Mouse (Mus musculus) embryonic facial prominence, embryonic 11.5 days (tissue): ENCODE results near the gene Sh2d2a. TPM values are rescaled to one million over a fixed set of nuclear protein-coding genes. Genes with fewer than 3 reads are reported as not detected.

ENCODE experiments used
- ATAC-seq: fragments of 200-750 bp; cut with Nextera tagmentation; replicated peaks from 2 replicates; pipeline ENCODE4 v1.8.0; 2017; ENCODE audit warnings: low read depth; ENCODE audit not compliant: insufficient number of reproducible peaks, low FRiP score, low TSS enrichment
- DNase-seq: peaks from one replicate; pipeline ENCODE4 v3.0.0-alpha.2; 2015; ENCODE audit warnings: low spot score
- H3K27ac ChIP-seq: fragments of 300-500 bp; sonication (generic); replicated peaks from 2 replicates; pipeline ENCODE4 v1.5.1; 2014; ENCODE audit warnings: mild to moderate bottlenecking, low read depth, low read length, control low read depth
- H3K27me3 ChIP-seq: fragments of 300-500 bp; sonication (generic); 2 replicates; pipeline ENCODE4 v1.6.1; 2014; ENCODE audit warnings: mild to moderate bottlenecking, low read length, moderate library complexity, mixed read lengths; ENCODE audit not compliant: control insufficient read depth, insufficient read depth
- H3K36me3 ChIP-seq: fragments of 300-500 bp; sonication (generic); replicated peaks from 2 replicates; pipeline ENCODE4 v1.6.1; 2014; ENCODE audit warnings: low read depth, mild to moderate bottlenecking, low read length, moderate library complexity, mixed read lengths; ENCODE audit not compliant: control insufficient read depth, insufficient read depth
- H3K4me1 ChIP-seq: fragments of 300-500 bp; sonication (generic); 2 replicates; pipeline ENCODE4 v1.6.1; 2014; ENCODE audit warnings: low read length, mixed read lengths; ENCODE audit not compliant: control insufficient read depth, insufficient read depth
- H3K4me2 ChIP-seq: fragments of 300-500 bp; sonication (generic); 2 replicates; pipeline ENCODE4 v1.6.1; 2014; ENCODE audit warnings: low read depth, mild to moderate bottlenecking, control low read depth, low read length, moderate library complexity
- H3K4me3 ChIP-seq: fragments of 300-500 bp; sonication (generic); 2 replicates; pipeline ENCODE4 v1.5.1; 2014; ENCODE audit warnings: low read depth, low read length, control low read depth
- H3K9ac ChIP-seq: fragments of 300-500 bp; sonication (generic); replicated peaks from 2 replicates; pipeline ENCODE4 v1.6.1; 2014; ENCODE audit warnings: mild to moderate bottlenecking, control low read depth, low read length
- H3K9me3 ChIP-seq: fragments of 300-500 bp; sonication (generic); replicated peaks from 2 replicates; pipeline ENCODE4 v1.6.1; 2016; ENCODE audit warnings: mild to moderate bottlenecking, low read length, inconsistent platforms, mixed read lengths; ENCODE audit not compliant: control insufficient read depth
- WGBS: fragments of 180-500 bp; shearing (Covaris S2); extraction: QIAGEN DNeasy Blood & Tissue Kit; methylation state at CpG from one replicate; pipeline ENCODE4 v1.1.7; 2014; 5-methylcytosine and 5-hydroxymethylcytosine counted together
- polyA plus RNA-seq: library from polyadenylated mRNA; unstranded; fragments of >200 nt; fragmentation: Nextera tagmentation; extraction: Ambion mirVana; gene quantifications from 2 replicates; pipeline ENCODE4 v1.2.1, GENCODE M21; 2014

The Sh2d2a gene
- polyA plus RNA-seq, result not detected in 2 replicates

GRCm38 (mm10) chr3:87846650-87847110 lies at the start of gene Sh2d2a:
Sh2d2a (plus strand) TSS chr3:87846755.
- no peak for ATAC-seq
- no peak within 1 kb of the TSS for H3K9ac ChIP-seq
- no peak within 1 kb of the TSS for H3K4me3 ChIP-seq
- H3K4me1 ChIP-seq, result no peaks in the 10 kb centered on the region
- H3K27me3 ChIP-seq, result no peaks in the 10 kb centered on the region
- 67% methylated on average over 7 of the region's 7 CpGs for WGBS
- DNase-seq, result no peak
- H3K36me3 ChIP-seq, result no peaks in the 10 kb centered on the region
- no peak within 1 kb of the TSS for H3K27ac ChIP-seq
- no peaks in the 10 kb centered on the region for H3K9me3 ChIP-seq
- no peak within 1 kb of the TSS for H3K4me2 ChIP-seq

GRCm38 (mm10) chr3:87801681-87802080 lies 44.9 kb upstream of the Sh2d2a start:
- Histone ChIP-seq H3K36me3 (no peaks in the 10 kb centered on the region), H3K27ac (no peak overlapping the region), H3K27me3 (peaks cover 51% of the 10 kb centered on the region), H3K9me3 (no peaks in the 10 kb centered on the region), H3K4me3 (no peak overlapping the region), H3K4me1 (peaks cover 6% of the 10 kb centered on the region; the same call in 1 of the 2 replicates), H3K9ac (no peak overlapping the region), H3K4me2 (no peak overlapping the region)
- no peak for DNase-seq
- 64% methylated on average over 5 of the region's 5 CpGs for WGBS
- no peak for ATAC-seq

- ATAC-seq (no peak), DNase-seq (no peak)
- Histone ChIP-seq H3K4me1 (no peaks in the 10 kb centered on the region; the same call in 1 of the 2 replicates), H3K36me3 (no peaks in the 10 kb centered on the region), H3K9me3 (no peaks in the 10 kb centered on the region), H3K4me2 (peak overlapping the region; percentile 34), H3K27me3 (peaks cover 49% of the 10 kb centered on the region), H3K9ac (no peak overlapping the region), H3K27ac (no peak overlapping the region), H3K4me3 (no peak overlapping the region)
- 3% methylated on average over 26 of the region's 26 CpGs for WGBS
Measured at GRCm38 (mm10) chr3:87804038-87804677, 42.4 kb upstream of the Sh2d2a start.

GRCm38 (mm10) chr3:87809322-87809962 lies 37.1 kb upstream of the Sh2d2a start:
- H3K27ac ChIP-seq, result no peak overlapping the region
- ATAC-seq (0 out of 2 replicates have a peak, but pooled peaks have one; percentile 30), DNase-seq (no peak)
- no peak overlapping the region for H3K9ac ChIP-seq
- no peaks in the 10 kb centered on the region for H3K36me3 ChIP-seq
- peak overlapping the region; percentile 23 for H3K4me2 ChIP-seq
- 4% methylated on average over 28 of the region's 28 CpGs for WGBS
- no peaks in the 10 kb centered on the region for H3K4me1 ChIP-seq
- peak overlapping the region; percentile 12; the same call in 1 of the 2 replicates for H3K4me3 ChIP-seq
- no peaks in the 10 kb centered on the region for H3K9me3 ChIP-seq
- H3K27me3 ChIP-seq, result peaks cover 53% of the 10 kb centered on the region

- H3K4me2 ChIP-seq, result no peak overlapping the region
- DNase-seq (no peak), ATAC-seq (no peak)
- H3K9ac ChIP-seq, result no peak overlapping the region
- no peak overlapping the region for H3K27ac ChIP-seq
- 79% methylated on average over 8 of the region's 8 CpGs for WGBS
- no peaks in the 10 kb centered on the region for H3K36me3 ChIP-seq
- H3K4me1 ChIP-seq, result no peaks in the 10 kb centered on the region
- peaks cover 43% of the 10 kb centered on the region for H3K27me3 ChIP-seq
- no peak overlapping the region for H3K4me3 ChIP-seq
- no peaks in the 10 kb centered on the region for H3K9me3 ChIP-seq
Measured at GRCm38 (mm10) chr3:87811297-87811696, 35.3 kb upstream of the Sh2d2a start.

GRCm38 (mm10) chr3:87812413-87812812 lies 34.1 kb upstream of the Sh2d2a start:
- H3K4me2 ChIP-seq, result no peak overlapping the region
- 57% methylated on average over 4 of the region's 4 CpGs for WGBS
- peak; percentile 75 for DNase-seq

GRCm38 (mm10) chr3:87812873-87813272 lies 33.7 kb upstream of the Sh2d2a start:
- Histone ChIP-seq H3K36me3 (no peaks in the 10 kb centered on the region), H3K9me3 (no peaks in the 10 kb centered on the region), H3K9ac (no peak overlapping the region), H3K4me3 (no peak overlapping the region), H3K27me3 (peaks cover 38% of the 10 kb centered on the region), H3K4me2 (no peak overlapping the region), H3K4me1 (no peaks in the 10 kb centered on the region), H3K27ac (no peak overlapping the region)
- no peak for DNase-seq
- 53% methylated on average over 10 of the region's 10 CpGs for WGBS
- no peak for ATAC-seq

More at GRCm38 (mm10) chr3:87812413-87812812, 34.1 kb upstream of the Sh2d2a start:
- ATAC-seq, result no peak
- Histone ChIP-seq H3K4me1 (no peaks in the 10 kb centered on the region), H3K36me3 (no peaks in the 10 kb centered on the region), H3K4me3 (no peak overlapping the region), H3K27ac (no peak overlapping the region), H3K27me3 (peaks cover 38% of the 10 kb centered on the region), H3K9ac (no peak overlapping the region), H3K9me3 (no peaks in the 10 kb centered on the region)

- 65% methylated on average over 6 of the region's 6 CpGs for WGBS
- Histone ChIP-seq H3K4me3 (no peak overlapping the region), H3K36me3 (no peaks in the 10 kb centered on the region), H3K4me2 (no peak overlapping the region; the same call in 1 of the 2 replicates), H3K27ac (no peak overlapping the region), H3K9ac (no peak overlapping the region), H3K4me1 (no peaks in the 10 kb centered on the region), H3K27me3 (peaks cover 9% of the 10 kb centered on the region), H3K9me3 (no peaks in the 10 kb centered on the region)
- no peak for ATAC-seq
- no peak for DNase-seq
Measured at GRCm38 (mm10) chr3:87816166-87816565, 30.4 kb upstream of the Sh2d2a start.
